Mouse (Mus musculus) ES-Bruce4 (cell line): Measurements from ENCODE around the gene Akna.

Experiments
- CTCF ChIP-seq: IDR thresholded peaks from one replicate; pipeline ENCODE4 v1.8.1; 2011; ENCODE audit warnings: low read depth, low read length
- EP300 ChIP-seq: IDR thresholded peaks from 2 replicates; pipeline ENCODE4 v1.6.1; 2011; ENCODE audit warnings: low read depth, low read length; ENCODE audit not compliant: insufficient read depth
- POLR2A ChIP-seq: IDR thresholded peaks from one replicate; pipeline ENCODE4 v1.8.1; 2011; ENCODE audit warnings: low read length; ENCODE audit not compliant: insufficient read depth

DNA sequence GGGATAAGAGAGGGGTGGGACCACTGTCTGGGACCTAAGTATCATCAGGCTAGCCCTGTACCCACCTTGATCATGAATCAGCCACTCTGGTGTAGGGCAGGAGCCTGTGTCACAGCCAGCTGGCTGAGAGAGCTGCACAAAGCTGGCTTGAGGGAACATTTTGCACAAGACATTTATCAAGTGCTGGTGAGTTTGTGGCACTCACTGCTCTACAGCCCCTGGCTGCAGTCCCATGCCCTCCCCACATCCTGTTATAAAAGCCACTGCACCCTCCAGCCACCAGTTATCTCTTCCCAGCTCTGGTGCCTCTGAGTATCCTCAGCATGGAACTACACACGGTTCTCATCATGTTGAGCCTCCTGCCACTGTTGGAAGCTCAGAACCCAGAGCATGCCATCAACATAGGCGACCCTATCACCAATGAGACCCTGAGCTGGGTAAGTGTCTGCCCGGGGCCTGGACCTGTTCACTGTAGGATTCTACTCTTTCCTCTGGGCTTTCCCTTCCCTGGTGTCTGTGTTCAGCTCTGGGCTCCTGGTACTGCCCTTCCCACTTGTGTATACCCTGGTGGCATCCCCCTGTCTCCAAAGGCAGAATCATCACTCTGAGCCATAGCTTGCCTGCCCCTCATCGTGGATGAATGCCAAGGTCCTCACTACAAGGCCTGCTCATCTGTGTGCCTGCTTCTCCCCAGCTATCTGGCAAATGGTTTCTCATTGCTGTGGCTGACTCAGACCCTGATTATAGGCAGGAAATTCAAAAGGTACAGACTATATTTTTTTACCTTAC, 47.1 kb downstream of the Akna start, which contains the start of gene Orm3:
- no peak for TF ChIP-seq POLR2A
- no peak for TF ChIP-seq CTCF
- no peak for TF ChIP-seq EP300
